In genomic region chr9:14983141-14983540, GRCm38 (mm10) we compare ENCODE assay signal across 22 mouse cellular contexts.
DNase-seq lines count a peak whose midpoint lies in the region; TF ChIP-seq lines count a peak whose summit lies in the region.
"Had no signal": no experiment of that assay in that cellular context is flagged by ENCODE, and none has a peak within 500 bp of the region (broad histone marks: within the 10 kb centered on the region; RNA-seq: fewer than 3 reads in every experiment).

No protein-coding gene starts in this region.

- 48% methylated on average over 3 of the region's 3 CpGs for WGBS in thymus, adult 2 months
- 84% methylated on average over 3 of the region's 3 CpGs for WGBS in hindbrain, embryonic 10.5 days

- no peak for TF ChIP-seq POLR2A in thymus, adult 2 months (IDR thresholded peaks at IDR 0.05; ENCODE audit: control insufficient read depth, extremely low read depth, insufficient read depth, low read length, poor library complexity)
- TF ChIP-seq POLR2A in MEL (IDR thresholded peaks at IDR 0.05; ENCODE audit: control insufficient read depth in 1 of 2, insufficient read depth in 1 of 2, low read depth in 1 of 2, low read length in 2 of 2, poor library complexity in 1 of 2) = no peak

- no peaks in the 10 kb centered on the region for H3K9me3 ChIP-seq in MEL (replicated peaks; ENCODE audit: insufficient read depth, low read length)
- H3K9me3 ChIP-seq in hindbrain, embryonic 10.5 days = no peaks in the 10 kb centered on the region
- H3K9me3 ChIP-seq: embryonic facial prominence, embryonic 13.5 days; embryonic facial prominence, embryonic 15.5 days; forebrain, embryonic 10.5 days; forebrain, embryonic 12.5 days; G1E had no signal

- peaks cover 2% of the 10 kb centered on the region for H3K4me1 ChIP-seq in thymus, adult 2 months (replicated peaks; ENCODE audit: control insufficient read depth, insufficient read depth, low read length)
- no peaks in the 10 kb centered on the region for H3K4me1 ChIP-seq in MEL (ENCODE audit: control insufficient read depth in 1 of 2, insufficient read depth in 2 of 2, low read length in 2 of 2)
- no peaks in the 10 kb centered on the region for H3K4me1 ChIP-seq in hindbrain, embryonic 10.5 days (replicated peaks)
- H3K4me1 ChIP-seq: embryonic facial prominence, embryonic 13.5 days; embryonic facial prominence, embryonic 15.5 days; forebrain, embryonic 10.5 days; forebrain, embryonic 12.5 days had no signal

- H3K4me3 ChIP-seq in thymus, adult 2 months (ENCODE audit: control insufficient read depth, insufficient read depth, low read length) = no peak overlapping the region
- H3K4me3 ChIP-seq in MEL (ENCODE audit: control insufficient read depth in 1 of 2, insufficient read depth in 1 of 2, low read depth in 2 of 2, low read length in 2 of 2) = no peak overlapping the region
- no peak overlapping the region for H3K4me3 ChIP-seq in hindbrain, embryonic 10.5 days
- H3K4me3 ChIP-seq: embryonic facial prominence, embryonic 13.5 days; embryonic facial prominence, embryonic 15.5 days; erythroblast, embryonic 14.5 days; forebrain, embryonic 10.5 days; forebrain, embryonic 12.5 days had no signal

- H3K36me3 ChIP-seq in thymus, adult 2 months (ENCODE audit: control insufficient read depth, insufficient read depth, low read length) = no peaks in the 10 kb centered on the region
- H3K36me3 ChIP-seq in MEL (ENCODE audit: control insufficient read depth in 1 of 2, insufficient read depth in 2 of 2, low read length in 2 of 2) = no peaks in the 10 kb centered on the region
- no peaks in the 10 kb centered on the region for H3K36me3 ChIP-seq in hindbrain, embryonic 10.5 days
- H3K36me3 ChIP-seq: embryonic facial prominence, embryonic 13.5 days; embryonic facial prominence, embryonic 15.5 days; forebrain, embryonic 10.5 days; forebrain, embryonic 12.5 days; G1E had no signal

- no peaks in the 10 kb centered on the region for H3K79me2 ChIP-seq in MEL (ENCODE audit: control insufficient read depth, insufficient read depth, low read length, poor library complexity)

- DNase-seq in thymus, postnatal 0 days (ENCODE audit: low spot score) = peak; percentile 3
- no peak for DNase-seq in thymus, adult 2 months
- no peak for DNase-seq in MEL (ENCODE audit: low read depth, low spot score)
- peak; percentile 31 for DNase-seq in naive thymus-derived CD4-positive, alpha-beta T cell, adult 2 months (ENCODE audit: low read depth)
- no peak for DNase-seq in layer of hippocampus, adult 9-11 months
- DNase-seq in hindbrain, embryonic 10.5 days (ENCODE audit: low spot score) = no peak
- DNase-seq: adrenal gland, postnatal 10 days; adrenal gland, postnatal 25 days; cerebellum, adult 11 months; cerebellum, adult 18-20 months; cerebellum, adult 8-10 months; cerebellum, adult 9-11 months; cerebellum, postnatal 14 days; cerebellum, postnatal 36 days; embryo, embryonic 11 days had no signal

- H3K27ac ChIP-seq in thymus, adult 2 months (ENCODE audit: control insufficient read depth, insufficient read depth, low read length) = no peak overlapping the region
- H3K27ac ChIP-seq in MEL (ENCODE audit: control insufficient read depth, low read depth, low read length) = no peak overlapping the region
- no peak overlapping the region for H3K27ac ChIP-seq in hindbrain, embryonic 10.5 days
- H3K27ac ChIP-seq: embryonic facial prominence, embryonic 13.5 days; embryonic facial prominence, embryonic 15.5 days; forebrain, embryonic 10.5 days; forebrain, embryonic 12.5 days had no signal

- no peaks in the 10 kb centered on the region for H3K27me3 ChIP-seq in thymus, adult 2 months (ENCODE audit: control insufficient read depth, insufficient read depth, low read length)
- peaks cover 0 to 2% of the 10 kb centered on the region in 2 experiments; a peak in 1 of 4 replicates for H3K27me3 ChIP-seq in MEL (ENCODE audit: control insufficient read depth in 1 of 2, insufficient read depth in 2 of 2, low read length in 2 of 2)
- H3K27me3 ChIP-seq in hindbrain, embryonic 10.5 days (ENCODE audit: insufficient read depth, poor library complexity, severe bottlenecking) = no peaks in the 10 kb centered on the region
- H3K27me3 ChIP-seq: CH12.LX; embryonic facial prominence, embryonic 13.5 days; embryonic facial prominence, embryonic 15.5 days; forebrain, embryonic 12.5 days had no signal

- no peak for TF ChIP-seq RAD21 in MEL (IDR thresholded peaks at IDR 0.05; ENCODE audit: low read depth, low read length)

- TF ChIP-seq CTCF in thymus, adult 2 months (IDR thresholded peaks at IDR 0.05; ENCODE audit: borderline replicate concordance, control insufficient read depth, extremely low read depth, insufficient read depth, low read length, poor library complexity) = no peak
- no peak for TF ChIP-seq CTCF in MEL (IDR thresholded peaks at IDR 0.05 in 2 of 3, conservative IDR thresholded peaks at IDR 0.05 in 1 of 3; ENCODE audit: control insufficient read depth in 1 of 3, insufficient read depth in 1 of 3, low read depth in 2 of 3, low read length in 3 of 3, poor library complexity in 1 of 3, severe bottlenecking in 1 of 3)

- no peak overlapping the region for H3K9ac ChIP-seq in MEL (ENCODE audit: control insufficient read depth, low read depth, low read length, poor library complexity, severe bottlenecking)
- H3K9ac ChIP-seq: embryonic facial prominence, embryonic 13.5 days; embryonic facial prominence, embryonic 15.5 days; forebrain, embryonic 12.5 days had no signal

- no peak for TF ChIP-seq EP300 in MEL (IDR thresholded peaks at IDR 0.05; ENCODE audit: low read depth in 1 of 2, low read length in 2 of 2)

TF ChIP-seq in MEL, 35 proteins besides CTCF, POLR2A, EP300 and RAD21:
- TF ChIP-seq NELFE (IDR thresholded peaks at IDR 0.05; ENCODE audit: low read depth, low read length) = 0 out of 2 replicates have a peak, but pooled peaks have one; percentile 12
- TF ChIP-seq ETS1 (IDR thresholded peaks at IDR 0.05; ENCODE audit: low read depth, low read length) = no peak

Comparison
In these comparisons a context has a peak if more than half of its experiments do, and no peak if none do; other contexts are left out.
1. DNase-seq: peak in thymus, postnatal 0 days (single experiment) and naive thymus-derived CD4-positive, alpha-beta T cell, adult 2 months (single experiment); none in thymus, adult 2 months (single experiment), MEL (single experiment), layer of hippocampus, adult 9-11 months (single experiment) and hindbrain, embryonic 10.5 days (single experiment).